Mouse (Mus musculus) lung, postnatal 0 days (tissue): Measurements from ENCODE around the gene Aldh1l1.

Source experiments
- CTCF ChIP-seq: IDR thresholded peaks from 2 replicates; pipeline ENCODE4 v1.5.1; 2016; ENCODE audit warnings: antibody characterized with exemption, mild to moderate bottlenecking
- EP300 ChIP-seq: IDR thresholded peaks from 2 replicates; pipeline ENCODE4 v1.6.1; 2016; ENCODE audit warnings: antibody characterized with exemption, mild to moderate bottlenecking, control low read depth

DNA sequence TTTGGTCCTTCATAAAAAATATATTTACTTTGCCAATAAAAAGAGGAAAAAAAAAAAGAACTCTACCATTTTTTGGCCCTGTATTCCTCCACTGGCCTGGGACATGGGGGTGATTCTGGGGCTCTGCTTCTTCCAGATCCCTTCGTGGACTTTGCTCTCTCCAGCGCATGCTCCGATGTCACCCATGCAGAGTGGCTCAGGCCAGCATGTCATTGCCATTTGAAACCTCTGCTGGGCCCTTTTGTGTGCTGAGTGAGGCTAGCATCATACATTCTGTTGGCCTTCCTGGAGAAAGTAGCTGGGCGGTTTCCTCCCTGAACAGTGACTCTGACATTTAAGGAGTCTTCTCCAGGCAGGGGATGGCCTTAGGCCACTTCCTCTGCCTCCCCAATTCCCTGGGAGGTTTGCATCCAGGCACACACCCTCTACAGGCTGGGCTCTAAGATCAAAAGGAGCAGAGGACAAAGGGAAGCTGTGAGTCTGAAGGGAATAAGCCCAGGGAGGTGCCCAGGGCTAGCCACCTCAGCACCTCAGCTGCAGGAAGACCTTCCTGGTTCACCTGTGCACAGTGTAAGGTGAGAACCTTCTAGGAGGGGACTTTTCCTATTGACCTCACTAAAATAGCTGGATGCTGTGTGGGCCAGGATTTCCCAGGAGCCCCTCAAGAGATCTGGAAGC is 10.9 kb upstream of the Aldh1l1 start:
- TF ChIP-seq EP300 (no peak), CTCF (no peak)
